Mouse (Mus musculus) megakaryocyte, embryonic 14.5 days (primary cell): ENCODE results near the gene Cfap97. TPM values are rescaled to one million over a fixed set of nuclear protein-coding genes. Genes with fewer than 3 reads are reported as not detected.
A peak's percentile ranks its signal among the peaks of the same experiment; 100 is the strongest.

Source experiments
- H3K27me3 ChIP-seq: replicated peaks from 2 replicates; pipeline ENCODE3; 2012; ENCODE audit warnings: inconsistent platforms
- H3K36me3 ChIP-seq: replicated peaks from 2 replicates; pipeline ENCODE3; 2012; ENCODE audit warnings: low read length, inconsistent platforms, mixed read lengths
- H3K4me1 ChIP-seq: 2 replicates; pipeline ENCODE4 v1.6.1; 2012; ENCODE audit warnings: inconsistent platforms
- H3K4me3 ChIP-seq: replicated peaks from 2 replicates; pipeline ENCODE3; 2012; ENCODE audit warnings: moderate library complexity, mild to moderate bottlenecking, inconsistent platforms
- H3K9me3 ChIP-seq: 2 replicates; pipeline ENCODE4 v1.6.1; 2012; ENCODE audit warnings: inconsistent platforms
- FLI1 ChIP-seq: IDR thresholded peaks from 2 replicates; pipeline ENCODE4 v1.6.1; 2012; ENCODE audit warnings: low read length, inconsistent platforms, mixed read lengths
- GATA1 ChIP-seq: IDR thresholded peaks from 3 replicates; pipeline ENCODE4 v1.6.1; 2012; ENCODE audit warnings: mixed read lengths, low read length, inconsistent platforms, borderline replicate concordance
- polyA plus RNA-seq: library from polyadenylated mRNA; stranded (reverse); fragments of >175 nt; gene quantifications from 2 replicates; pipeline ENCODE4 v1.2.3, GENCODE M21; 2012; ENCODE audit warnings: low replicate concordance; ENCODE audit not compliant: insufficient read depth

The Cfap97 gene
- polyA plus RNA-seq, 1 experiment, result 0.76 TPM

GRCm38 (mm10) chr8:46153042-46153441, 1.5 kb downstream of the Cfap97 start:
- peak overlapping the region; percentile 97 for H3K4me3 ChIP-seq
- H3K9me3 ChIP-seq, result peaks cover 2% of the 10 kb centered on the region
- peaks cover 47% of the 10 kb centered on the region for H3K4me1 ChIP-seq
- TF ChIP-seq GATA1 (no peak), FLI1 (no peak)
- H3K27me3 ChIP-seq, result no peaks in the 10 kb centered on the region
- peaks cover 5% of the 10 kb centered on the region for H3K36me3 ChIP-seq

DNA sequence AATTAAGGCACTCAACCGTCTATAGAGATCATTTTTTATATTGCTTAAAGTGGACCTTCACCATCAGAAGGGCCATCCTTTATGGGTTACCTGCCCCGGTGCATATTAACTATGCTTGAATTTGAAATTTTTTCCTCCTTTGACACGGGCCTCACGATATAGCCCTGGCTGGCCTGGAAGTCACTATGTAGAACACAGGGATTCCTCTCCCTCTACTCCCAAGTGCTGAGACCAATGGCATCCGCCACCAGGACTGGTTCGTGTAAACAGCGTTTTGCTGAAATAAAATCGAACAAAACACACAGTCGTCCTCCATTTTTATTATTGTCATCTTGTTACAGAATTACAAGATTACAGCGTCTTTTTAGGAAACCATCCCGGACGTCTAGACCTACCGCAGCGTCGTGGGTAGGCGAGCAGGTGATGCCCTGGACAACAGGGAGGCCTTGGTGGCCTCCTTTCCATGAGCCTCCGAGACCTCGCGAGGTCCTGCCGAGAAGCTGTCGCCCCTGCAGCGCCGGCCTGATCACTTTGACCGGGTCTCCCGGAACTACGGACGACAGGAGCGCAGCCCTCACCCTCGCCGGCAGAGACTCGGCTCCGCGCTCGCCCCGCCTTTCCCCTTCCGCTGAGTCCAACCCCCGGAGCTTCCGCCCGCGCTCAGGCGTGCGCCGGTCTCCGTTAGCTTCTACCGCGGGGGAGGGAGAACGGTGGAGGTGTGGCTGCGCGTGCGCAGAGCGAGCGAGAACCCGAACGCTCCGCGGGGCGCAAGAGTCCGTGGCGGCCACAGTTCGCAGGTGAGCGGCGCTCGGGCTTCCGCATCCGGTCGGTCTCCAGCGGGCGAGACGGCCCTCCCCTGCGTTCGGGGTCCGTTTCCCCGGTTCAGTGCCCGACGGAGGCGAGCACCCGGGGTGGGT, 11.6 kb downstream of the Cfap97 start:
- Histone ChIP-seq H3K4me3 (peak overlapping the region; percentile 97), H3K9me3 (peaks cover 2% of the 10 kb centered on the region), H3K36me3 (peaks cover 14% of the 10 kb centered on the region), H3K4me1 (peaks cover 31% of the 10 kb centered on the region), H3K27me3 (no peaks in the 10 kb centered on the region)
- TF ChIP-seq FLI1, result no peak
- no peak for TF ChIP-seq GATA1

DNA sequence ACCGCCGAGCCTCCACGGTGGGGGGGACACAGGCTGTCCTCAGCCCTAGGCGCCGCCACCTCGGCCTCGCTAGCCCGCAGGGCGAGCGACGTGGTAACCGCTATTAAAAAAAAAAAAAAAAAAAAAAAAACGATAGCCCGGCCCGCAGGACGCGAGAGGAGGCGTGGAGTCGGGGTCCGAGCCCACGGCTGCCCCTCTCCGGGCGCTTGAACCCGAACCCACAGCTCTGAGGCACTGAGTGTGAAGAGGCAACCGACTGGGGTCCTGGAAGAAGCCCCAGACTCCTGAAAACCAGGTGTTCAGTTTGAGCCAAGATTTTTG, 12.3 kb downstream of the Cfap97 start:
- Histone ChIP-seq H3K27me3 (no peaks in the 10 kb centered on the region), H3K9me3 (no peaks in the 10 kb centered on the region), H3K36me3 (peaks cover 14% of the 10 kb centered on the region), H3K4me1 (peaks cover 31% of the 10 kb centered on the region), H3K4me3 (peak overlapping the region; percentile 97)
- TF ChIP-seq FLI1, result no peak
- TF ChIP-seq GATA1, result no peak

- H3K36me3 ChIP-seq, result peaks cover 60% of the 10 kb centered on the region
- no peak overlapping the region for H3K4me3 ChIP-seq
- no peak for TF ChIP-seq GATA1
- no peak for TF ChIP-seq FLI1
- H3K27me3 ChIP-seq, result no peaks in the 10 kb centered on the region
- H3K4me1 ChIP-seq, result peaks cover 22% of the 10 kb centered on the region
- H3K9me3 ChIP-seq, result no peaks in the 10 kb centered on the region
Observed at GRCm38 (mm10) chr8:46173651-46174050, 22.1 kb downstream of the Cfap97 start.

DNA sequence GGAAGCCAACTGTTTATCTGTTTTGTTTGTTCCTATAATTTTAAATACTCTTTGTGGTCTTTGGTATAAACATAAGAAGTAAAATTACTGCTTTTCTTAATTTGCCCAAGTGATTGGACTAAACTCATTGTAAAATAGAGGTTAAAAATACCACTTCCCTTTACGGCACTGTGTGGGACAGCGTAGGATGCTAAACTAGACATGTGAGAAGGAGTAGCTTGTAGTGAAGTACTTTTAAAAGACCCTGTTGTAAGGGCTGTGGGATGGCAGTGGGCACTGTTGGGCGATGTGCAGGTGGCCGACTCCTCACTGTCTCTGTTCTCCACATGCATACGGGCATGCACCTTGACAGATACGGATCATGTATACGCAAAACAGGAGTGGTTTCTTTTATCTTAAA, 28.6 kb downstream of the Cfap97 start:
- no peak for TF ChIP-seq FLI1
- no peak for TF ChIP-seq GATA1
- H3K4me1 ChIP-seq, result peaks cover 11% of the 10 kb centered on the region
- H3K4me3 ChIP-seq, result no peak overlapping the region
- no peaks in the 10 kb centered on the region for H3K9me3 ChIP-seq
- no peaks in the 10 kb centered on the region for H3K27me3 ChIP-seq
- peaks cover 64% of the 10 kb centered on the region for H3K36me3 ChIP-seq

DNA sequence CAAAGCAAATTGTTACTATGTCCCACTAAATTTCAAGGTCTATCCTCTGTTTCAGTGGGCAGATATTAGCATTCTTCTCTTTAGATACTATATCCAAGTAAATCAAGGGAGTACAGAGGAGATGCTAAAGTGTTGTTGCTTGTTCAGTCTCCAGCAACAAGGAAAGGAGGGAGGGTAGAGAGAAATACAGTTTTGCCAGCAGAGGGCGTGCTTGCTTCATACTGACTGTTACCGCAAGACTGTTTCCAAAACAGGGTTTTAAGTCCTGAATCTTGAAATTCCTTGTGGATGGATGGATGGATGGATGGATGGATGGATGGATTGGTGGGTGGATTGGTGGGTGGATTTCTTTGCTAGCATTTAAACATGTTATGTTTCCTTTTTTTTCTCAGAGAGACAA, 33.8 kb downstream of the Cfap97 start:
- Histone ChIP-seq H3K27me3 (no peaks in the 10 kb centered on the region), H3K9me3 (no peaks in the 10 kb centered on the region), H3K4me3 (no peak overlapping the region), H3K4me1 (no peaks in the 10 kb centered on the region; the same call in 1 of the 2 replicates), H3K36me3 (peaks cover 59% of the 10 kb centered on the region)
- TF ChIP-seq FLI1 (no peak), GATA1 (no peak)

DNA sequence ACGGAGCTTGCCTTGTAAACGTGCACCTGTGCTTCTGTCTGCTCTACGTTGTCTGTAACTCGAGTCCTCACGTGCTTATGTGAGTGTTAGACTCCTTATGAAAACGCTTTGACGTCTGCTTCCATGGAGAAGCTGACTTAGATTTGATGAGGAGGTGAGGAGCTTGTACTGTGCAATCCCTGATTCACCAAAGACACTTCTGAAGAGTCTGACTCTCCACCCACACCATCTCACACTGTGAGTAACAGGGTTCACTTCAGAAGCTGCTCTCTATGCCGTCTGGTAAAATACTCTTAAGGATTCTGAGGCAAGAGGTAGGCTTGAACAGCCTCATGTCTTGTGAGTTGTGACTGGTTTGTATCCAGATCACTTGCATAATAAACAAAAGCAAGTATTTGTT, 41.5 kb downstream of the Cfap97 start:
- Histone ChIP-seq H3K4me3 (no peak overlapping the region), H3K36me3 (peaks cover 81% of the 10 kb centered on the region), H3K4me1 (peaks cover 21% of the 10 kb centered on the region), H3K27me3 (no peaks in the 10 kb centered on the region), H3K9me3 (no peaks in the 10 kb centered on the region)
- TF ChIP-seq FLI1 (no peak), GATA1 (no peak)

- H3K36me3 ChIP-seq, result peaks cover 82% of the 10 kb centered on the region
- H3K9me3 ChIP-seq, result no peaks in the 10 kb centered on the region
- peaks cover 28% of the 10 kb centered on the region for H3K4me1 ChIP-seq
- H3K27me3 ChIP-seq, result no peaks in the 10 kb centered on the region
- H3K4me3 ChIP-seq, result peak overlapping the region; percentile 28
- TF ChIP-seq FLI1 (no peak), GATA1 (no peak)
Observed at GRCm38 (mm10) chr8:46196877-46197276, 45.3 kb downstream of the Cfap97 start.

GRCm38 (mm10) chr8:46197673-46198072, 46.1 kb downstream of the Cfap97 start:
- Histone ChIP-seq H3K27me3 (no peaks in the 10 kb centered on the region), H3K4me3 (no peak overlapping the region), H3K9me3 (no peaks in the 10 kb centered on the region), H3K4me1 (peaks cover 28% of the 10 kb centered on the region), H3K36me3 (peaks cover 79% of the 10 kb centered on the region)
- no peak for TF ChIP-seq GATA1
- no peak for TF ChIP-seq FLI1

GRCm38 (mm10) chr8:46202350-46202749, 50.8 kb downstream of the Cfap97 start:
- Histone ChIP-seq H3K9me3 (no peaks in the 10 kb centered on the region), H3K27me3 (no peaks in the 10 kb centered on the region), H3K4me1 (peaks cover 41% of the 10 kb centered on the region), H3K4me3 (no peak overlapping the region), H3K36me3 (peaks cover 80% of the 10 kb centered on the region)
- TF ChIP-seq FLI1 (no peak), GATA1 (no peak)

DNA sequence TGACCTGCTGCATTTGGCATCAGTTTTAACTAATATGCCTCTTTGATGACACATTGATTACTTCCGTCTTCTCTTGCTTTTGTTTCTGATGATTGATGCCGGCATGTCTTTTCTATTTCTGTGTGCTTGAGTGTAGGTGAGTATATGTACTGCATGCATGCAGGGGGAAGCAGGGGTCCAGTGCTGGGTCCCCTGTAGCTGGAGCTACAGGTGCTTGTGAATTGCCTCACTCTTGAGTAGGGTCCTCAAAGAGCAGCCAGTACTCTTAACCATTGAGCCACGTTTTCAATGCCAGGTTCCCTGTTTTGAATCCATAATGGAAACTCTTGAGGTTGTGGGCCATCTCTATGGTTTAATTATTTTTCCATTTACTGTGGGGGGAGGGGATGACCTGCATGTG, 52.7 kb downstream of the Cfap97 start:
- peaks cover 46% of the 10 kb centered on the region for H3K4me1 ChIP-seq
- peaks cover 81% of the 10 kb centered on the region for H3K36me3 ChIP-seq
- H3K27me3 ChIP-seq, result no peaks in the 10 kb centered on the region
- TF ChIP-seq GATA1, result no peak
- TF ChIP-seq FLI1, result no peak
- H3K9me3 ChIP-seq, result no peaks in the 10 kb centered on the region
- H3K4me3 ChIP-seq, result no peak overlapping the region
